Mouse (Mus musculus) layer of hippocampus, adult 8-10 months (tissue): ENCODE measurements around the gene Spry2. TPM values are rescaled to one million over a fixed set of nuclear protein-coding genes. Genes with fewer than 3 reads are reported as not detected.

Experiments used
- DNase-seq, 2 experiments: peaks; one replicate each; pipeline ENCODE4 v3.0.0; 2022; ENCODE audit warnings: low spot score in 2 of 2
- total RNA-seq, 4 experiments: library from RNA; stranded (reverse); gene quantifications; 2 replicates each; pipeline ENCODE4 v1.2.4; 2022

Spry2 gene
- total RNA-seq, 4 experiments from 2014 or later: 69.0 to 80.8 (median 69.4) TPM

DNA sequence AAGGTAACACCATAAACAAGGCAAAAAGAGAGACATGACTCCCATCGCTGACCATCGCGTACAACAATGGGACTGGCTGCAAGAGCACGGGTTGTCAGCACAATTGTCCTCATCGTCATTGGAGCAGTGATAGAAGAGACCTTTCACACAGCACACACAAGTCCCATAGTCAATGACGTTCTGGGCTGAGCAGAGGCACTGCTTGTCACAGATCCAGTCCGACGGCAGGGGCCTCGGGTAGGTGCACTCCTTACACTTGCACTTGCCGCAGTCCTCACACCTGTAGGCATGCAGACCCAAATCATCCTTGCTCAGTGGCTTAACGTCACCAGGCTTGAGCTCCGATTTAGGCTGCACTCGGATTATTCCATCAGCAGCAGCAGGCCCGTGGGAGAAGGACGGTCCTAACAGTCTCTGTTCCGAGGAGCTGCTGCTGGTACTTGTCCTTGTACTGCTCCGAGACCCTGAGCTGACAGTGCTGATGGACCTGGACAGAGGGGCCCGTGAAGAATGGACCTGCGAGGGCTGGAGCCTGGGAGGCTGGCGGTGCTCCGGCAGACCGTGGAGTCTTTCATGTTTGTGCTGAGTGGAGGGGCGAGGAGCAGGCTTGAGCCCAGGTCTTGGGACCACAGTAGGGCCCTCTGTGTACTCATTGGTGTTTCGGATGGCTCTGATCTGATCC lies 3.5 kb downstream of the Spry2 start:
- DNase-seq: peak; percentile 29 to 44

DNA sequence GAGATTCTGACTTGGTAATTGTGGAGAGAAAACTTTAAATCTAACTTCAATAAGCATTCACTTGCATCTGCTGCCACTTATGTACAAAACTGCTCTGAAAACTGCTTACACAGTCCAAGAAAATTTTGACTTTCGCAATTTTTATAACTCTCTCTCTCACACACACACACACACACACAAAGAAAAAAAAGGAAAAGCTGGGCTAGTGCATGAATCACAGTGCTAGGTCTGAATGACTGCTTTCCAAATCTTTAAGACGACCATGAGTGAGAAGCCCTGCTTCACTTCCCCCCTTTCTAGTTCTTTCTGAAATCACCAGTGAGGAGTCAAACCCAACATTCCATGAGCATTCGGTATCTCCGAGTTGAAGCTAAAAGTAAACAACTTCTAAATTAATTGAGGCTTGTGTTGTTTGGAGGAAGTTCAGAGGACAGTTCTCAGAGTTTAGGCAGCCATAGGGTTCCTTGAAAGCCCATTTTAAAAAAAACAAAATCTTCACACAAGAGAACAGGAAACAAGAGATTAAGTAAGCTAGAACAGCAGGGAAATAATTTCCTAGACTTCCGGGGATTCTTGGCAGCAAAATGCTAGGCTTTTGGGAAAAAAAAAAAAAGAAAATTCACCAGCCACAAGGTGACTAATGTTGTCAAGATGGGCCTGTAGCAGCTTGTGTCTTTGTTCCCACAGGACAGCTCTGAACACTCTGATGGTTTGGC lies 5.9 kb downstream of the Spry2 start:
- no peak for DNase-seq

DNA sequence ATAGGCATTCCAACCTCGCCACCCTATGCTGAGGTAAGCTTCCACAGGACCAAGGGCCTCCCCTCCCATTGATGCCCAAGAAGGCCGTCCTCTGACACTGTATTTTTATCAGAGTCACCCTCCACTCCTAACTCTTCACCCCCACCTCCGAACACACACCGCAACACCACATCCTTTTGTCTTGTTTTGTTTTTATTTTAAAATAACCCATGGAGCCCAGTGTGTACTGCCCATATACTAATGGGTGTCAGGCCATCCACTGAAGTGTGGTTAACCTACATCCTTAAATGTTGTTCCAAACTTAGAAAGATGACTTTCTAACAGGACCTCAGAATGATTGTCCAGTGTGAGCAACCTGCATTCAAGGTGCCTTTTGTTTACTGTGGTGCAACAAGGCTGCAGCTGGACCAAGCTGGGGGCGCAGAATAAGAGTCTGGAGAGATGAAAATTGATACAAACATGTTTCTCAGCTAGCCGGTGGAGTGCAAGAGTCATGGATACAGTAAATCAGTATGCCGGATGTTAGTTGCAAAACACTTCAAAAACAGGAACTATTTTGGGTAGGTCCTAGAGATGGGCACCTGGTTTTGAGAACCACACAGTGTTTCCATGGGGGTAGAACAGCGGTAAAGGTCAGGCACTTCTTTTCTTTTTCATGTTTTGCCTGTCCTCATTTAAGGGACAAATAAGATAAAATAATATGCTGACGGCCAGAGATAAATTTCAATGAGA lies 9.8 kb downstream of the Spry2 start:
- DNase-seq: no peak

DNA sequence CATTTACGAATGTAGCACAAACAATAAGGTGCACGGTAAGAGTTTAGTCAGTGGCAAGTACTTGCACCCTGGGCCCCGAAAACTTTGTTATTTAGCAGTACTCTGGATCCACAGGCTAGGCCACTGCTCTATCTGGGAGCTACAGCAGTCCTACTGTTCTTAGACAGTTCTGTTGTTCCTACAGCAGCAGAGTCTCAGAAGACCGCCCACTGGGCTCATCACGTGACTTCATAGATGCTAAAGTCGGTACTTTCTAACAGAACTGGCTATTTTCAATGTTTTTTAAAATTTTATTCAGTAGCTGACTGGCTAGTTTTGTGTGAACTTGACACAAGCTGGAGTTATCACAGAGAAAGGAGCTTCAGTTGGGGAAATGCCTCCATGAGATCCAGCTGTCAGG lies 11.4 kb downstream of the Spry2 start:
- no peak for DNase-seq

DNA sequence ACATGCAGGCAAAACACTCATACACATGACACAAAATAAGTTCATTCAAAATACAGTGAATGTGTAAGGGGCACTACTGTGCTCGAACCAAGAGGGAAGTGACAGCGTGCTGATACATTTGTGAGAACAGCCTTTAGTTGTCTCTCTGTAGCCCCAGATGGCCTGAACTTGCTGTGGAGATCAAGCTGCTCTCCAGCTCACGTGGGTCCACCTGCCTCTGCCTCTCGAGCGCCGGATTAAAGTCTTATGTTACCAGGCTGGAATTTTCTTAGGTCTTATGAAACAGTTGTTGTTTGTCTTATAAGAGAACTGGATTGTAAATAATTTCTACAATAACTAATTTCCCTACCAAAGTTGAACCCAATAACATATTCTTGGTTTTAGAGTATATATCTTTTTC lies 13.4 kb downstream of the Spry2 start:
- DNase-seq: no peak

- no peak for DNase-seq
These were observed 18.3 kb downstream of the Spry2 start for GRCm38 (mm10) chr14:105878359-105878758.

GRCm38 (mm10) chr14:105876375-105876774 lies 20.2 kb downstream of the Spry2 start:
- DNase-seq: no peak

- DNase-seq: no peak
These were observed 26.2 kb downstream of the Spry2 start for GRCm38 (mm10) chr14:105870370-105870936.

- DNase-seq: no peak
These were observed 31.2 kb downstream of the Spry2 start for GRCm38 (mm10) chr14:105865381-105865938.

GRCm38 (mm10) chr14:105862199-105862598 lies 34.4 kb downstream of the Spry2 start:
- DNase-seq: no peak

- DNase-seq: no peak
These were observed 35.7 kb downstream of the Spry2 start for GRCm38 (mm10) chr14:105860920-105861319.

DNA sequence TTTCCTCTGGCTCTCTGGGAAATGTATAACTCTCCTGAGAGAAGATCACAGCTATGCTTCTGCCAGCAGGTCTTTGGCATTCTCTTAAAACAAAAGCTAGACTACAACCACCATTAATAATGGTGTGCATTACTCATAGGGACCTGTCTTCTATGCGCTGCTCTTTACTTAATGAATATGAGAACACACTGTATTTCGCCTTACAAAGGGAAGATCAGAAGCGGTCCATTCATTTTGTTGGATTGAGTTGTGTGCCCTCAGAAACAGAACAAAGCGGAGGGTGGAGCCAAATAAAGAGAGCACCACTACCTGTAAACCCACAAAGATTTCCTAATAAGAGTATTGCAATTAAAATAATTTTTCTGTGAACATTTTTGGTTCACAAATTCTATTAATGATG lies 36.3 kb downstream of the Spry2 start:
- no peak for DNase-seq

- no peak for DNase-seq
These were observed 36.7 kb downstream of the Spry2 start for GRCm38 (mm10) chr14:105859876-105860275.

DNA sequence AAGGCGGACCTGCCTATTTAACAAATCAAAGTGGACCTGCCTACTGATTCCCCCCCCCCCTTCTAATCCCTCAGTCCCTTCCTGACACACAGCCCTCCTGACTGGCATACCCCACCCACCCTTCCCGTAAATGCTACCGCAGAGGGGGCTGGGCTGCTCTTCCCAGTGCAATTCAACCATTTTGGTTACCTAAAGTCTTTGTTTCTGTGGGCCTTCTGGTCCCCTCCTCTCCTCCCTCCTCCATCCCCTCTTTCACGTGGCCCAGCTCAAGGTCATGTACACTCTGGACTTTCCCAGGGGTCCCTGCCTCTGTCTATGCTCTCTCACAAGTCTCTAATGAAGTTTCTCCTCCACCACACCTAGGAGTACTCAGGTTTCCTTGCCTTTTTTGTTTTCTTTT lies 37.3 kb downstream of the Spry2 start:
- DNase-seq: no peak

- no peak for DNase-seq
These were observed 37.7 kb downstream of the Spry2 start for GRCm38 (mm10) chr14:105858935-105859334.

DNA sequence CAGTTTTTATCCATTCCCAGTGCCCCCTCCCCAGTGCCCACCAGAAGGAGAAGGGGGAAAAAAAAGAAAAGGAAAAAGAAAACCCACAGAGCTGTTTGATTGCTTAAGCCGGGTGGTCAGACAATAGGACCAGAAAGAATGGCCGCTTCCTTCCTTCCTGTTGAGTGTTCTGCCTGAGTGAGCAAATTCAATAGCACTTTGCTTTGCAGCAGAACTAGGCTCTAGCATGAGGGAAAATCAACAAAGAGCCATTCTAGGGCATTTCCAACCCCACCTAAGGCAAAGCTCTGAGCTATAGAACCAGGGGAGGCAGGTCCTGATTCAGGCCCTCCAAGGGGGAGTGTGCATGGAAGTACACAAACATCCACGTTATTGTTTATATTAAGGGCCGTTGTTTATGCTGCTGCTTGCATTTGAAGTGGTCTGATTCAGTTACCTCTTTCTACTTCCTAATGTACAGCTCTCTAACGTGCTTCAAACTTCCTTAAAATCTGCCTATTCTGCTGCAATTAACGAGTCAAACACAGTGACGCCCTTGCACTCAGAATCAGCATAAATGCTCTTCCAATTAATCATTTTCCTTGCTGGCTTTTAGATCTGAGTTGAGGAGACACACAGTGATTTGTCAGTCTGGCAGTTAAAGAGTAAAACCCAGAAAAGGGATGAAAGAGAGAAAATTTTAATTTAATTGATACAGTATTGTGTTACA lies 45.1 kb downstream of the Spry2 start:
- no peak for DNase-seq

Other genes with a start within 250 kb of the Spry2 start
- not detected for gene Trim52, start 209.4 kb upstream of the Spry2 start, total RNA-seq